Mouse (Mus musculus): ENCODE measurements around the gene Mfsd6. TPM values are rescaled to one million over a fixed set of nuclear protein-coding genes. Genes with fewer than 3 reads are reported as not detected.

The Mfsd6 gene
- polyA plus RNA-seq, 1 experiment from 2014 or later: 0.94 TPM

GRCm38 (mm10) chr1:52730258-52730657 is 3.0 kb upstream of the Mfsd6 start:
- H3K36me3 ChIP-seq (replicated peaks; ENCODE audit: insufficient read depth, low read length): no peaks in the 10 kb centered on the region
- no peak overlapping the region for H3K4me2 ChIP-seq (ENCODE audit: low read depth, low read length)
- no peaks in the 10 kb centered on the region for H3K27me3 ChIP-seq (ENCODE audit: insufficient read depth, low read length)
- no peaks in the 10 kb centered on the region for H3K9me3 ChIP-seq (ENCODE audit: low read length)
- WGBS (ENCODE audit: insufficient replicate concordance): 66% methylated on average over 1 of the region's 1 CpGs
- DNase-seq: no peak
- H3K27ac ChIP-seq (ENCODE audit: low read depth): no peak overlapping the region
- ATAC-seq: no peak
- no peak overlapping the region for H3K4me3 ChIP-seq (ENCODE audit: low read depth, low read length)
- H3K9ac ChIP-seq (replicated peaks): no peak overlapping the region
- H3K4me1 ChIP-seq (ENCODE audit: insufficient read depth): peaks cover 3% of the 10 kb centered on the region
- TF ChIP-seq CTCF (IDR thresholded peaks at IDR 0.05; ENCODE audit: low read depth) (no peak), EP300 (IDR thresholded peaks at IDR 0.05; ENCODE audit: low read depth) (no peak)

- WGBS (ENCODE audit: insufficient replicate concordance): 57% methylated on average over 5 of the region's 5 CpGs
- H3K4me1 ChIP-seq (ENCODE audit: insufficient read depth): peaks cover 3% of the 10 kb centered on the region
Observed at GRCm38 (mm10) chr1:52728857-52729489, 1.7 kb upstream of the Mfsd6 start.

GRCm38 (mm10) chr1:52726371-52727055 is 749 bp downstream of the Mfsd6 start:
- Histone ChIP-seq H3K27ac (ENCODE audit: low read depth) (peak overlapping the region; percentile 3; the same call in 1 of the 2 replicates), H3K4me1 (ENCODE audit: insufficient read depth) (peaks cover 8% of the 10 kb centered on the region), H3K9ac (replicated peaks) (peak overlapping the region; percentile 62), H3K36me3 (replicated peaks; ENCODE audit: insufficient read depth, low read length) (no peaks in the 10 kb centered on the region), H3K4me3 (ENCODE audit: low read depth, low read length) (peak overlapping the region; percentile 79), H3K27me3 (ENCODE audit: insufficient read depth, low read length) (no peaks in the 10 kb centered on the region), H3K4me2 (ENCODE audit: low read depth, low read length) (peak overlapping the region; percentile 78), H3K9me3 (ENCODE audit: low read length) (no peaks in the 10 kb centered on the region)
- under 1% methylated on average over 51 of the region's 56 CpGs for WGBS (ENCODE audit: insufficient replicate concordance)
- no peak for TF ChIP-seq CTCF (IDR thresholded peaks at IDR 0.05; ENCODE audit: low read depth)
- no peak for TF ChIP-seq EP300 (IDR thresholded peaks at IDR 0.05; ENCODE audit: low read depth)
- peak; percentile 70 for ATAC-seq
- peak; percentile 57 for DNase-seq

More at GRCm38 (mm10) chr1:52728857-52729489, 1.7 kb upstream of the Mfsd6 start:
- DNase-seq (no peak), ATAC-seq (no peak)
- Histone ChIP-seq H3K4me3 (ENCODE audit: low read depth, low read length) (no peak overlapping the region), H3K4me2 (ENCODE audit: low read depth, low read length) (no peak overlapping the region), H3K27me3 (ENCODE audit: insufficient read depth, low read length) (no peaks in the 10 kb centered on the region), H3K9me3 (ENCODE audit: low read length) (no peaks in the 10 kb centered on the region), H3K36me3 (replicated peaks; ENCODE audit: insufficient read depth, low read length) (no peaks in the 10 kb centered on the region), H3K9ac (replicated peaks) (no peak overlapping the region), H3K27ac (ENCODE audit: low read depth) (no peak overlapping the region)
- TF ChIP-seq EP300 (IDR thresholded peaks at IDR 0.05; ENCODE audit: low read depth) (no peak), CTCF (IDR thresholded peaks at IDR 0.05; ENCODE audit: low read depth) (no peak)

GRCm38 (mm10) chr1:52722586-52722985 is 4.7 kb downstream of the Mfsd6 start:
- ATAC-seq (no peak; the same call in 1 of the 2 replicates), DNase-seq (peak; percentile 22)
- no peak overlapping the region for H3K9ac ChIP-seq (replicated peaks)
- peaks cover 5% of the 10 kb centered on the region for H3K4me1 ChIP-seq (ENCODE audit: insufficient read depth)
- H3K36me3 ChIP-seq (replicated peaks; ENCODE audit: insufficient read depth, low read length): no peaks in the 10 kb centered on the region
- no peak overlapping the region for H3K4me2 ChIP-seq (ENCODE audit: low read depth, low read length)
- no peak overlapping the region for H3K4me3 ChIP-seq (ENCODE audit: low read depth, low read length)
- H3K27me3 ChIP-seq (ENCODE audit: insufficient read depth, low read length): no peaks in the 10 kb centered on the region
- H3K9me3 ChIP-seq (ENCODE audit: low read length): no peaks in the 10 kb centered on the region
- H3K27ac ChIP-seq (ENCODE audit: low read depth): no peak overlapping the region
- no peak for TF ChIP-seq CTCF (IDR thresholded peaks at IDR 0.05; ENCODE audit: low read depth)
- no peak for TF ChIP-seq EP300 (IDR thresholded peaks at IDR 0.05; ENCODE audit: low read depth)
- 26% methylated on average over 4 of the region's 4 CpGs for WGBS (ENCODE audit: insufficient replicate concordance)

- H3K4me3 ChIP-seq (ENCODE audit: low read depth, low read length): no peak overlapping the region
- H3K36me3 ChIP-seq (replicated peaks; ENCODE audit: insufficient read depth, low read length): no peaks in the 10 kb centered on the region
- DNase-seq (peak; percentile 20), ATAC-seq (no peak)
- H3K27me3 ChIP-seq (ENCODE audit: insufficient read depth, low read length): no peaks in the 10 kb centered on the region
- no peaks in the 10 kb centered on the region for H3K9me3 ChIP-seq (ENCODE audit: low read length)
- no peak overlapping the region for H3K9ac ChIP-seq (replicated peaks)
- no peak overlapping the region for H3K27ac ChIP-seq (ENCODE audit: low read depth)
- WGBS (ENCODE audit: insufficient replicate concordance): 60% methylated on average over 5 of the region's 5 CpGs
- H3K4me2 ChIP-seq (ENCODE audit: low read depth, low read length): no peak overlapping the region
- TF ChIP-seq CTCF (IDR thresholded peaks at IDR 0.05; ENCODE audit: low read depth) (peak; percentile 25), EP300 (IDR thresholded peaks at IDR 0.05; ENCODE audit: low read depth) (no peak)
- H3K4me1 ChIP-seq (ENCODE audit: insufficient read depth): 0 out of 2 replicates have a peak, but pooled peaks cover 5% of the 10 kb centered on the region
Observed at GRCm38 (mm10) chr1:52719096-52719495, 8.2 kb downstream of the Mfsd6 start.

- Histone ChIP-seq H3K9ac (replicated peaks) (no peak overlapping the region), H3K27me3 (ENCODE audit: insufficient read depth, low read length) (no peaks in the 10 kb centered on the region), H3K27ac (ENCODE audit: low read depth) (no peak overlapping the region), H3K9me3 (ENCODE audit: low read length) (no peaks in the 10 kb centered on the region), H3K36me3 (replicated peaks; ENCODE audit: insufficient read depth, low read length) (no peaks in the 10 kb centered on the region), H3K4me1 (ENCODE audit: insufficient read depth) (0 out of 2 replicates have a peak, but pooled peaks cover 5% of the 10 kb centered on the region), H3K4me3 (ENCODE audit: low read depth, low read length) (no peak overlapping the region), H3K4me2 (ENCODE audit: low read depth, low read length) (no peak overlapping the region)
- ATAC-seq (no peak), DNase-seq (no peak)
- WGBS (ENCODE audit: insufficient replicate concordance): 55% methylated on average over 3 of the region's 3 CpGs
- TF ChIP-seq EP300 (IDR thresholded peaks at IDR 0.05; ENCODE audit: low read depth): no peak
- no peak for TF ChIP-seq CTCF (IDR thresholded peaks at IDR 0.05; ENCODE audit: low read depth)
Observed at GRCm38 (mm10) chr1:52718068-52718748, 9.1 kb downstream of the Mfsd6 start.
